Mouse (Mus musculus) testis, adult 2 months (tissue): Measurements from ENCODE around the gene AU015836.

Experiments used
- CTCF ChIP-seq: fragments of 200-500 bp; IDR thresholded peaks from 2 replicates; pipeline ENCODE4 v1.5.1; 2012; ENCODE audit warnings: low read depth, mild to moderate bottlenecking, inconsistent platforms, low read length, moderate library complexity; ENCODE audit not compliant: control insufficient read depth, insufficient read depth, insufficient replicate concordance
- POLR2A ChIP-seq: fragments of 200-500 bp; IDR thresholded peaks from 2 replicates; pipeline ENCODE4 v1.6.1; 2012; ENCODE audit warnings: low read depth, mild to moderate bottlenecking, inconsistent platforms, low read length, moderate library complexity; ENCODE audit not compliant: control insufficient read depth

DNA sequence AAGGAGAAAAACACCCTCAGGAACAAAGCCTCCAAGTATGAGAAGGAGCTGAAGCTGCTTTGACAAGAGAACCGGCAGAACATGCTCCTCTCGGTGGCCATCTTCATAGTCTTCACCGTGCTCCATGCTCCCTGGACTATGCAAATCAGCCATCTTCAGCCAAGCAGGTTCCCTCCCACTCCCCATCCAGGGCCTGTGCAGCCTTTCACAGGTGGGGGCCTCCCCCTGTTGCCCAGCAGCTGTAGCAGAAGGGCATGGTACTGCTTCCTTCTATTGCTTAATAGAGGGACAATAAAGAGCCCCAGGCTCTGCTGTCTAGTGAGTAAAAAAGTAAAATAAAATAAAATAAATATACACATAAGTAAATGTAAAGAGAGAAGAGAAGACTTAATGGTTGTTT, 36.8 kb upstream of the AU015836 start:
- TF ChIP-seq POLR2A = no peak
- no peak for TF ChIP-seq CTCF
